Mouse (Mus musculus) heart, adult 2 months (tissue): ENCODE measurements around the gene Cgnl1. TPM values are rescaled to one million over a fixed set of nuclear protein-coding genes. Genes with fewer than 3 reads are reported as not detected.

ENCODE experiments used
- DNase-seq, 2 experiments: peaks; one replicate each; pipeline ENCODE4 v3.0.0; 2021
- H3K27ac ChIP-seq: fragments of 200-600 bp; 2 replicates; pipeline ENCODE4 v1.8.1; 2022
- H3K27me3 ChIP-seq: fragments of 200-500 bp; 2 replicates; pipeline ENCODE4 v1.6.1; 2012; ENCODE audit warnings: mild to moderate bottlenecking, low read length, inconsistent platforms, mixed read lengths; ENCODE audit not compliant: control insufficient read depth, insufficient read depth
- H3K36me3 ChIP-seq: fragments of 200-500 bp; 2 replicates; pipeline ENCODE4 v1.6.1; 2012; ENCODE audit warnings: low read length, inconsistent platforms; ENCODE audit not compliant: control insufficient read depth, insufficient read depth
- H3K4me1 ChIP-seq: fragments of 200-500 bp; 2 replicates; pipeline ENCODE4 v1.6.1; 2011; ENCODE audit warnings: low read length; ENCODE audit not compliant: control insufficient read depth, insufficient read depth
- H3K4me3 ChIP-seq: fragments of 200-600 bp; 2 replicates; pipeline ENCODE4 v1.8.1; 2022
- H3K79me2 ChIP-seq: fragments of 200-500 bp; replicated peaks from 2 replicates; pipeline ENCODE4 v1.6.1; 2012; ENCODE audit warnings: mild to moderate bottlenecking, inconsistent platforms, low read length, moderate library complexity, mixed read lengths; ENCODE audit not compliant: control insufficient read depth, insufficient read depth
- H3K9ac ChIP-seq: fragments of 200-500 bp; 2 replicates; pipeline ENCODE4 v1.6.1; 2012; ENCODE audit warnings: low read depth, mild to moderate bottlenecking, control low read depth, inconsistent platforms, low read length, mixed read lengths
- CTCF ChIP-seq: fragments of 200-600 bp; IDR thresholded peaks from 2 replicates; pipeline ENCODE4 v1.8.1; 2022; ENCODE audit warnings: antibody characterized with exemption, mild to moderate bottlenecking, moderate library complexity
- EP300 ChIP-seq: fragments of 200-500 bp; IDR thresholded peaks from 2 replicates; pipeline ENCODE4 v1.6.1; 2011; ENCODE audit warnings: low read depth, low read length, control low read depth; ENCODE audit not compliant: insufficient read depth
- POLR2A ChIP-seq: fragments of 200-500 bp; IDR thresholded peaks from 2 replicates; pipeline ENCODE4 v1.6.1; 2011; ENCODE audit warnings: mild to moderate bottlenecking, low read depth, low read length, control low read depth; ENCODE audit not compliant: insufficient read depth
- WGBS: fragments of 180-500 bp; shearing (Covaris S2); methylation state at CpG from one replicate; pipeline ENCODE4 v1.1.7; 2018; 5-methylcytosine and 5-hydroxymethylcytosine counted together
- intact Hi-C: fragments of 180-260 bp; cut with DNase I; formaldehyde crosslinking; loops from one replicate; pipeline ENCODE4 v1.15.1; 2025
- polyA plus RNA-seq: library from polyadenylated mRNA; depleted of rRNA; stranded (reverse); fragments of >200 nt; gene quantifications from 2 replicates; pipeline ENCODE4 v1.2.3, GENCODE M21; 2012
- total RNA-seq, 2 experiments: library from RNA; stranded (reverse); gene quantifications; 2 replicates each; pipeline ENCODE4 v1.2.3; 2021

The Cgnl1 gene
- total and polyA plus RNA-seq, 3 experiments, result 10.5 to 31.0 (median 28.1) TPM

GRCm38 (mm10) chr9:71766306-71766705 lies 5.1 kb downstream of the Cgnl1 start:
- TF ChIP-seq POLR2A (no peak), CTCF (no peak), EP300 (no peak)
- 77% methylated on average over 8 of the region's 8 CpGs for WGBS
- DNase-seq, result no peak
- H3K27me3 ChIP-seq, result no peaks in the 10 kb centered on the region
- no peaks in the 10 kb centered on the region for H3K36me3 ChIP-seq
- H3K27ac ChIP-seq, result no peak overlapping the region
- H3K4me1 ChIP-seq, result peaks cover 6% of the 10 kb centered on the region
- no peak overlapping the region for H3K4me3 ChIP-seq
- H3K9ac ChIP-seq, result no peak overlapping the region
- H3K79me2 ChIP-seq, result peaks cover 4% of the 10 kb centered on the region
- intact Hi-C loops, result no loop called here

- whole genome bisulfite sequencing, result 78% methylated on average over 11 of the region's 11 CpGs
- Histone ChIP-seq H3K27me3 (no peaks in the 10 kb centered on the region), H3K9ac (no peak overlapping the region), H3K79me2 (peaks cover 3% of the 10 kb centered on the region), H3K4me3 (no peak overlapping the region), H3K4me1 (peaks cover 6% of the 10 kb centered on the region), H3K36me3 (no peaks in the 10 kb centered on the region), H3K27ac (no peak overlapping the region)
- intact Hi-C loops, result no loop called here
- TF ChIP-seq EP300 (no peak), POLR2A (no peak), CTCF (no peak)
- no peak for DNase-seq
Measured at GRCm38 (mm10) chr9:71764551-71764950, 6.9 kb downstream of the Cgnl1 start.

GRCm38 (mm10) chr9:71763273-71763672 lies 8.1 kb downstream of the Cgnl1 start:
- no peak overlapping the region for H3K27ac ChIP-seq
- no peaks in the 10 kb centered on the region for H3K27me3 ChIP-seq
- WGBS, result 50% methylated on average over 1 of the region's 1 CpGs
- no peaks in the 10 kb centered on the region for H3K36me3 ChIP-seq
- no peak overlapping the region for H3K9ac ChIP-seq
- H3K4me3 ChIP-seq, result no peak overlapping the region
- TF ChIP-seq CTCF, result no peak
- no peak for TF ChIP-seq EP300
- no peak for TF ChIP-seq POLR2A
- H3K4me1 ChIP-seq, result peaks cover 3% of the 10 kb centered on the region
- intact Hi-C loops, result no loop called here
- no peaks in the 10 kb centered on the region for H3K79me2 ChIP-seq
- DNase-seq, result no peak

GRCm38 (mm10) chr9:71761663-71762062 lies 9.7 kb downstream of the Cgnl1 start:
- intact Hi-C loops, result no loop called here
- Histone ChIP-seq H3K9ac (no peak overlapping the region), H3K27me3 (no peaks in the 10 kb centered on the region), H3K79me2 (no peaks in the 10 kb centered on the region; the same call in 1 of the 2 replicates), H3K4me1 (peaks cover 2% of the 10 kb centered on the region), H3K4me3 (no peak overlapping the region), H3K27ac (no peak overlapping the region), H3K36me3 (no peaks in the 10 kb centered on the region; the same call in 1 of the 2 replicates)
- no peak for TF ChIP-seq EP300
- TF ChIP-seq CTCF, result peak; percentile 56
- 94% methylated on average over 4 of the region's 4 CpGs for WGBS
- no peak for DNase-seq

GRCm38 (mm10) chr9:71760518-71761141 lies 10.8 kb downstream of the Cgnl1 start:
- no peak overlapping the region for H3K4me3 ChIP-seq
- no peak for DNase-seq
- peaks cover 3% of the 10 kb centered on the region for H3K4me1 ChIP-seq
- H3K27me3 ChIP-seq, result no peaks in the 10 kb centered on the region
- H3K27ac ChIP-seq, result no peak overlapping the region
- H3K79me2 ChIP-seq, result no peaks in the 10 kb centered on the region; the same call in 1 of the 2 replicates
- intact Hi-C loops, result no loop called here
- H3K36me3 ChIP-seq, result no peaks in the 10 kb centered on the region; the same call in 1 of the 2 replicates
- no peak for TF ChIP-seq CTCF
- no peak for TF ChIP-seq POLR2A
- TF ChIP-seq EP300, result no peak
- 61% methylated on average over 14 of the region's 14 CpGs for WGBS
- no peak overlapping the region for H3K9ac ChIP-seq

- TF ChIP-seq EP300 (no peak), CTCF (no peak), POLR2A (no peak)
- Histone ChIP-seq H3K4me3 (no peak overlapping the region), H3K27me3 (no peaks in the 10 kb centered on the region), H3K27ac (no peak overlapping the region), H3K4me1 (peaks cover 3% of the 10 kb centered on the region), H3K36me3 (no peaks in the 10 kb centered on the region; the same call in 1 of the 2 replicates), H3K79me2 (no peaks in the 10 kb centered on the region; the same call in 1 of the 2 replicates), H3K9ac (no peak overlapping the region)
- no peak for DNase-seq
- intact Hi-C loops, result no loop called here
- WGBS, result 65% methylated on average over 5 of the region's 5 CpGs
Measured at GRCm38 (mm10) chr9:71759893-71760292, 11.5 kb downstream of the Cgnl1 start.
